Mouse (Mus musculus): ENCODE data around the gene Zfp120. TPM values are rescaled to one million over a fixed set of nuclear protein-coding genes. Genes with fewer than 3 reads are reported as not detected.
"Not testable (repeated sequence)": the region's sequence is repeated elsewhere in the genome, so short reads cannot be mapped to it uniquely, and the experiment has no call there.

Gene Zfp120
- total RNA-seq (2015) = 10.3 and 12.9 TPM in 2 replicates
- 15.7 and 19.5 TPM in 2 replicates for total RNA-seq (2017)

DNA sequence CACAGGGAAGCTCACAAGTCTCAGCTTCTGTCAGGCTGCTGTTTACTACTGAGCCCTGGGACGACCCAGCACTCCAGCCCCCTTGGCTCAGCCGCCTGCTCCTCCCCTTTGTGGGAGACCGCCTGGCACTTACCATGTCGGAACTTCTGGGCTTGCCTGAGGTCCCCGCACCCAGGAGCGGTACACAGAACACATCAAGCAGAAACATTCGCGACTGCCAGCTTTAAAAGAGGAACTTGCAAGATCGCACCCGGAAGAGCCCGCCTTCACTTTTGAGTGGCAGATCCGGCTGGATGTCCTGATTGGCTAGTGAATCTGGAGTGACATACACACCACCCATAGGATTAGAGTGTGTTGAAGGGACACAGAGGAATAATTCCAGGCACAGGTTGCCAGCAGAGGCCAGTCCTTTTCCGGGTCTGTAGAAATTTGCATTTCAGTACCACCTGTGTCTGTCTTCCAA, at the start of gene Zfp120:
Gene Zfp120 (minus strand): TSS at position 274 of the 463 bp plus-strand sequence.
- peak; percentile 90 for ATAC-seq (replicated peaks; ENCODE audit: poor library complexity)

DNA sequence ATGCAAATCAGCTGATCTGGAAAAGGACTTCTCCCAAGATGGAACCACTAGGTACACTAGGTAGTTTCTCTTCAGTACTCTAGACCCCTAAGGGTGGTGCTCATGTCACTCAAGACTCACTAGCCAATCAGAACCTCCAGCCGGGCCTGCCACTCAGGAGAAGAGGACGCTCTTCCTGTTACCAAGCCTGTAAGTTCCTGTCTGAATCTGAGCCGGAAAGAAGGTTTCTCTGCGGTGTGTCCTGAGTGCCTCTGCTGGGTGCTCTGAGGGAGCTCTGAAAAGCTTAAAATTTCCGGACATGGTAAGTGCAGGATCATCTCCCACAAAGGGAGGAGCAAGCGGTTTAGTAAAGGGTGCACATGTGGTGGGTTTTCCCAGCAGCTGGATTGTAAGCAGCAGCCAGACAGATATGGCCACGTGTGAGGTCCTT, 45.1 kb upstream of the Zfp120 start, which contains the start of gene Gm14139:
Gene Gm14139 (plus strand): TSS at position 186 of the 430 bp plus-strand sequence.
- not testable (repeated sequence) for ATAC-seq (replicated peaks; ENCODE audit: poor library complexity)

DNA sequence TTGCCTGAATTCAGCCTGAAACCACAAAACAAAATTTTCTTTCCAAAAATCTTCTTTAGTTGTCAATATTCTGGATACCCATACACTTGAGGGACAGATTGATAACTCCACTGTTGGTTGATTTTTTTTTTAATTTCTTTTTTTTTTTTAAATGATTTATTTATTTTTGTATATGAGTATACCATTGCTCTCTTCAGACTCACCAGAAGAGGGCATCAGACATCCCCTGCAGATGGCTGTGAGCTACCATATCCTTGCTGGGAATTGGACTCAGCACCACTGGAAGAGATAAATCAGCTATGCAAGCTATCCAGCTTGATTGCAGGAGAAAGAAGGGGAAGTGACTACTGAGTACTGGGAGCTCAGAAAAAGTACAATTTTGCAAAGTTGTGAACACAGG, 44.5 kb upstream of the Zfp120 start:
- ATAC-seq (replicated peaks; ENCODE audit: poor library complexity) = not testable (repeated sequence)

DNA sequence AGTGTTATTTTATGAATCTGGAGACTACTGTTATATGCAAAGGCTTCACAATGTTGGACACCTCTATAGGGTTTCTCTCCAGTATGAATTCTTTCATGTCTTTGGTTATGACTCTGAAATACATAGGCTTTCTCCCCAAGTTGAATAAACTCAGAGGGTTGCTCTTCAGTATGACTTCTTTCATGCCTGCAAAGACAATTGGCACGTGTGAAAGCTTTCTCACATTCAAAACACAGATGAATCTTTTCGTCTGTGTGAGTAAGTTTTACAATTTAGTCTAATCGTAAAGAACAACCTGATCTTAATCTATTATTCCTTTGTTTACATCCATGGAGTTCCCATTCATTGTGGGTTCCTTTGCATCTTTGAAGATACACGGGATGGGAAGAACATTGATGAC, 43.1 kb upstream of the Zfp120 start, which contains the start of gene Gm10770:
Gene Gm10770 (minus strand): TSS at position 101 of the 400 bp plus-strand sequence.
- not testable (repeated sequence) for ATAC-seq (replicated peaks; ENCODE audit: poor library complexity)

GRCm38 (mm10) chr2:150173833-150174232, 37.3 kb upstream of the Zfp120 start:
- no peak for ATAC-seq (replicated peaks; ENCODE audit: poor library complexity)

DNA sequence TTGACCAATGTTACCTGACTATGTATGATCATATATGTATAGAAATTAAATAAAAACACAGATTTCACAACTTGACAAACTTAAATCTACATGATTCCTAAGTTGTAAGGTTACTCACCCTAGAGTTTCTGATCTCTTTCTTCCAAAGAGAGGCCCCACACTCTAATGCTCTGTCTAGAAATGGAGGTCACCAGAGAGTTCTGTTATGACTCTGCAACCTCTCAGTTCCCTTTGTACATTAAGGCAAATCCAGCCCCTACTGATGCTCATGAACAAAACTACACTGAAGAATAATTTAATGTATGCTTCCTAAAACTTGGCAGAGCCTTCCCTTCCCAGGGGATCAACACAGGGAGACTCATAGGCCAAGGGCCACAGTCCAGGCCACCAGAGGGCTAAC, 30.2 kb upstream of the Zfp120 start:
- ATAC-seq (replicated peaks; ENCODE audit: poor library complexity) = no peak

- no peak for ATAC-seq (replicated peaks; ENCODE audit: poor library complexity)
These were observed 3.7 kb downstream of the Zfp120 start for GRCm38 (mm10) chr2:150132773-150133172.

- peak; percentile 57 for ATAC-seq (replicated peaks; ENCODE audit: poor library complexity)
These were observed 4.5 kb downstream of the Zfp120 start for GRCm38 (mm10) chr2:150132002-150132401.

DNA sequence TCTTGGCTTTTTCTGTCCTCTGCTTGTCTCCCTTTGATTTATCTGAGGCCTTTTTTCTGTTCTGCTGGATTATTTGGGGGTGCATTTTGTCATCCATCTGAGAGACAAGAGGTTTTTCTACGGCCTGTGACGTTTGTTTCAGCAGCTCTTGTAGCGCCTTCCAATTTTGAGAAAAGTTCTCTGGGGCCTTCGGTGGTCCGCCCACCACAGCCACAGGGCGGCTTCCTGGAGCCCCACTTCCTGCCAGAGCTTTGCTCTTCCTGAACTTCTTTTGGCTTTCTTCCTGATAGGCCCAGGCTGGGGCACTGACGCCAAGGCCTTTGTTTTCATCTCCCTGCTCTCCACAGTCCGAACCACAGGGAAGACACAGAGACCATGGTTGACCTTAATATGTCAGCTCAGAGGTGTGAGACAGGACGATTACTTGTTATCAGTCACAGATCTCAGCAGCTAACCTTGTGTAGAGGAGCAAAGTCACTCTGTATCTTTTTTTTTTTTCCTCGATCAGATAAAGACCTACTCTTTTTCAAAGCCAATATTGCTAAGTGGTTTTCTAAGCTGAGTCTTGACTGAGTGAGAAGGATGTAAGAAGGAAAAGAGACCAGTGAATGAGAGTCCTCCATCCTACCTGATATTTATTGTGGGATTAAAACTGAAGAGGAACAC, 25.1 kb downstream of the Zfp120 start:
- ATAC-seq (replicated peaks; ENCODE audit: poor library complexity) = no peak

GRCm38 (mm10) chr2:150099618-150100017, 36.9 kb downstream of the Zfp120 start:
- peak; percentile 70 for ATAC-seq (replicated peaks; ENCODE audit: poor library complexity)

Other genes with a start within 250 kb of the Zfp120 start
- gene Gm10770, start 43.0 kb upstream of the Zfp120 start, total RNA-seq (2015) = not detected in 2 replicates
- gene Gm10770, start 43.0 kb upstream of the Zfp120 start, total RNA-seq (2017) = not detected in 2 replicates
- gene Gm14139, start 45.0 kb upstream of the Zfp120 start, total RNA-seq (2015) = not detected in 2 replicates
- not detected in 2 replicates for gene Gm14139, start 45.0 kb upstream of the Zfp120 start, total RNA-seq (2017)
- gene Zfp937, start 81.4 kb upstream of the Zfp120 start, total RNA-seq (2015) = 2.1 and 3.5 TPM in 2 replicates
- 1.4 and 2.4 TPM in 2 replicates for gene Zfp937, start 81.4 kb upstream of the Zfp120 start, total RNA-seq (2017)
- 6.4 and 6.9 TPM in 2 replicates for gene Gm21994, start 118.9 kb upstream of the Zfp120 start, total RNA-seq (2015)
- gene Gm21994, start 118.9 kb upstream of the Zfp120 start, total RNA-seq (2017) = 3.3 and 5.9 TPM in 2 replicates
- gene Gm14124, start 120.8 kb upstream of the Zfp120 start, total RNA-seq (2015) = not detected in 2 replicates
- gene Gm14124, start 120.8 kb upstream of the Zfp120 start, total RNA-seq (2017) = not detected in 2 replicates
- gene Gm10130, start 187.0 kb upstream of the Zfp120 start, total RNA-seq (2015) = 1.5 and 1.7 TPM in 2 replicates
- gene Gm10130, start 187.0 kb upstream of the Zfp120 start, total RNA-seq (2017) = 10.7 and 18.8 TPM in 2 replicates
- gene 3300002I08Rik, start 226.1 kb upstream of the Zfp120 start, total RNA-seq (2015) = 2.2 and 2.4 TPM in 2 replicates
- gene 3300002I08Rik, start 226.1 kb upstream of the Zfp120 start, total RNA-seq (2017) = 4.9 and 6.6 TPM in 2 replicates

Data from megakaryocyte progenitor cell, adult 5-6 weeks (primary cell).